7 mouse cellular contexts compared by ENCODE assay signal in the genomic region with DNA sequence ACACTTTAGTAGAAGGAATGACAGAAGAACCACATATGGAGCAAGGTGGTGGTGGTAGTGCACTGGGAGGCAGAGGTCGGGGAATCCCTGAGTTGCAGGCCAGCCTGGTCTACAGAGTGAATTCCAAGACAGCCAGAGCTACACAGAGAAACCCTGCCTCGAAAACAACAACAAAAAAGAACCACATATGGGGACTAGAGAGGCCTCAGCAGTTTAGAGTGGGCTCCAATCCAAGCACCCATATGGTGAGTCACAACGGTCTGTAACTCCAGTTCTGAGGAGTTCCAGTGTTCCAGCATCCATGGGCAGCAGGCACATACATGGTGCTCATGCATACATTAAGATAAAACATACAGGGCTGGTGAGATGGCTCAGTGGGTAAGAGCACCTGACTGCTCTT. TPM values are rescaled to one million over a fixed set of nuclear protein-coding genes. Genes with fewer than 3 reads are reported as not detected.
A peak's percentile ranks its signal among the peaks of the same experiment; 100 is the strongest.
DNase-seq lines count a peak whose midpoint lies in the region; ATAC-seq and TF ChIP-seq lines count a peak whose summit lies in the region.

No protein-coding gene starts in this region.

- peak overlapping the region; percentile 88 for H3K4me2 ChIP-seq in kidney, postnatal 0 days (ENCODE audit: low read length)
- no peak overlapping the region for H3K4me2 ChIP-seq in hindbrain, embryonic 11.5 days (replicated peaks; ENCODE audit: low read depth, low read length)
- H3K4me2 ChIP-seq in midbrain, embryonic 15.5 days: peak overlapping the region; percentile 64; the same call in 1 of the 2 replicates

- 84% methylated on average over 3 of the region's 3 CpGs for WGBS in kidney, postnatal 0 days
- 86% methylated on average over 3 of the region's 3 CpGs for WGBS in hindbrain, embryonic 11.5 days
- WGBS in midbrain, embryonic 15.5 days: 83% methylated on average over 3 of the region's 3 CpGs

- peaks cover 6% of the 10 kb centered on the region; the same call in 1 of the 2 replicates for H3K4me1 ChIP-seq in kidney, postnatal 0 days (replicated peaks; ENCODE audit: insufficient read depth, low read length)
- H3K4me1 ChIP-seq in hindbrain, embryonic 11.5 days (replicated peaks; ENCODE audit: control insufficient read depth, insufficient read depth, low read length): peaks cover 4% of the 10 kb centered on the region; the same call in 1 of the 2 replicates
- H3K4me1 ChIP-seq in midbrain, embryonic 15.5 days: peaks cover 31% of the 10 kb centered on the region

- H3K9me3 ChIP-seq in kidney, postnatal 0 days (replicated peaks; ENCODE audit: low read length): no peaks in the 10 kb centered on the region
- H3K9me3 ChIP-seq in hindbrain, embryonic 11.5 days (ENCODE audit: control insufficient read depth, low read length): no peaks in the 10 kb centered on the region
- no peaks in the 10 kb centered on the region for H3K9me3 ChIP-seq in midbrain, embryonic 15.5 days

- no peaks in the 10 kb centered on the region for H3K27me3 ChIP-seq in kidney, postnatal 0 days (ENCODE audit: insufficient read depth, low read length)
- no peaks in the 10 kb centered on the region for H3K27me3 ChIP-seq in hindbrain, embryonic 11.5 days (ENCODE audit: control insufficient read depth, insufficient read depth, low read length)
- H3K27me3 ChIP-seq in midbrain, embryonic 15.5 days (replicated peaks): no peaks in the 10 kb centered on the region

- no peak for TF ChIP-seq CTCF in kidney, postnatal 0 days (IDR thresholded peaks at IDR 0.05; ENCODE audit: low read depth)

- no peak for ATAC-seq in kidney, postnatal 0 days (replicated peaks; ENCODE audit: low FRiP score, low read depth)
- ATAC-seq in hindbrain, embryonic 11.5 days (ENCODE audit: low FRiP score): no peak
- no peak for ATAC-seq in midbrain, embryonic 15.5 days (replicated peaks)

- H3K4me3 ChIP-seq in kidney, postnatal 0 days (replicated peaks; ENCODE audit: low read depth, low read length): no peak overlapping the region
- H3K4me3 ChIP-seq in hindbrain, embryonic 11.5 days (ENCODE audit: low read depth, low read length): peak overlapping the region; percentile 97; the same call in 1 of the 2 replicates
- H3K4me3 ChIP-seq in midbrain, embryonic 15.5 days: peak overlapping the region; percentile 83; the same call in 1 of the 2 replicates

- 0 out of 2 replicates have a peak, but pooled peaks cover 8% of the 10 kb centered on the region for H3K36me3 ChIP-seq in kidney, postnatal 0 days (ENCODE audit: insufficient read depth, low read length)
- H3K36me3 ChIP-seq in hindbrain, embryonic 11.5 days (ENCODE audit: control insufficient read depth, insufficient read depth, low read length): no peaks in the 10 kb centered on the region
- peaks cover 14% of the 10 kb centered on the region for H3K36me3 ChIP-seq in midbrain, embryonic 15.5 days (replicated peaks)

- peak overlapping the region; percentile 94; the same call in 1 of the 2 replicates for H3K9ac ChIP-seq in kidney, postnatal 0 days (ENCODE audit: low read depth, low read length)
- H3K9ac ChIP-seq in hindbrain, embryonic 11.5 days (ENCODE audit: low read depth, low read length): no peak overlapping the region
- no peak overlapping the region for H3K9ac ChIP-seq in midbrain, embryonic 15.5 days

- H3K27ac ChIP-seq in kidney, postnatal 0 days: peak overlapping the region; percentile 93; the same call in 1 of the 2 replicates
- H3K27ac ChIP-seq in hindbrain, embryonic 11.5 days (ENCODE audit: low read depth, low read length): no peak overlapping the region
- no peak overlapping the region for H3K27ac ChIP-seq in midbrain, embryonic 15.5 days

- DNase-seq in kidney, postnatal 0 days (ENCODE audit: low spot score): no peak
- DNase-seq in kidney, adult 18-20 months: no peak
- DNase-seq in brain, adult 2 months (ENCODE audit: low read depth, low spot score): peak; percentile 55
- DNase-seq in hindbrain, embryonic 11.5 days (ENCODE audit: low spot score): no peak
- no peak for DNase-seq in c-Kit-positive CD71-positive TER-119-positive erythroid progenitor cells, embryonic 14.5 days (ENCODE audit: low spot score)
- no peak for DNase-seq in kidney, adult 8-10 months

RNA-seq across cellular contexts. Expression of a gene that starts 1.6 kb away (rescaled TPM):
- 227 and 252 TPM in 2 replicates for polyA plus RNA-seq in kidney, postnatal 0 days (2015; fragmentation: Nextera tagmentation; extraction: Ambion mirVana)
- polyA plus RNA-seq in hindbrain, embryonic 11.5 days (2014; fragmentation: Nextera tagmentation; extraction: Ambion mirVana): 208 and 214 TPM in 2 replicates
- 135 and 139 TPM in 2 replicates for polyA plus RNA-seq in midbrain, embryonic 15.5 days (2015; fragmentation: Nextera tagmentation; extraction: Ambion mirVana)

RNA-seq across cellular contexts. Expression of a gene that starts 6.7 kb away (rescaled TPM):
- polyA plus RNA-seq in kidney, postnatal 0 days (2015; fragmentation: Nextera tagmentation; extraction: Ambion mirVana): 2.6 and 4.6 TPM in 2 replicates
- polyA plus RNA-seq in hindbrain, embryonic 11.5 days (2014; fragmentation: Nextera tagmentation; extraction: Ambion mirVana): 5.9 and 8.6 TPM in 2 replicates
- 11.3 and 11.6 TPM in 2 replicates for polyA plus RNA-seq in midbrain, embryonic 15.5 days (2015; fragmentation: Nextera tagmentation; extraction: Ambion mirVana)

RNA-seq across cellular contexts. Expression of a gene that starts 22.5 kb away (rescaled TPM):
- polyA plus RNA-seq in kidney, postnatal 0 days (2015; fragmentation: Nextera tagmentation; extraction: Ambion mirVana): 0.18 and 0.32 TPM in 2 replicates
- 0.47 and 0.59 TPM in 2 replicates for polyA plus RNA-seq in hindbrain, embryonic 11.5 days (2014; fragmentation: Nextera tagmentation; extraction: Ambion mirVana)
- 0.18 and 0.19 TPM in 2 replicates for polyA plus RNA-seq in midbrain, embryonic 15.5 days (2015; fragmentation: Nextera tagmentation; extraction: Ambion mirVana)

RNA-seq across cellular contexts. Expression of a gene that starts 24.7 kb away (rescaled TPM):
- 38.2 and 40.6 TPM in 2 replicates for polyA plus RNA-seq in kidney, postnatal 0 days (2015; fragmentation: Nextera tagmentation; extraction: Ambion mirVana)
- 69.6 and 71.8 TPM in 2 replicates for polyA plus RNA-seq in hindbrain, embryonic 11.5 days (2014; fragmentation: Nextera tagmentation; extraction: Ambion mirVana)
- 19.9 and 21.9 TPM in 2 replicates for polyA plus RNA-seq in midbrain, embryonic 15.5 days (2015; fragmentation: Nextera tagmentation; extraction: Ambion mirVana)
